Mouse (Mus musculus) embryonic fibroblast, embryonic 13.5 days (primary cell): ENCODE measurements around the gene Tmem233.

ENCODE experiments used
- CTCF ChIP-seq: IDR thresholded peaks from 2 replicates; pipeline ENCODE4 v1.5.1; 2011; ENCODE audit warnings: mild to moderate bottlenecking, control low read depth, low read length, moderate library complexity, borderline replicate concordance; ENCODE audit not compliant: insufficient read depth
- POLR2A ChIP-seq: IDR thresholded peaks from 2 replicates; pipeline ENCODE4 v1.6.1; 2011; ENCODE audit warnings: low read depth, mild to moderate bottlenecking, control low read depth, low read length, moderate library complexity

- TF ChIP-seq CTCF (no peak), POLR2A (no peak)
These were observed 37.5 kb downstream of the Tmem233 start for GRCm38 (mm10) chr5:116045581-116045980.
